Mouse (Mus musculus): ENCODE data around the gene Cntfr. TPM values are rescaled to one million over a fixed set of nuclear protein-coding genes. Genes with fewer than 3 reads are reported as not detected.

Gene Cntfr
- polyA plus RNA-seq, 1 experiment from 2014 or later = 2.8 TPM

- H3K27me3 ChIP-seq (replicated peaks; ENCODE audit: control insufficient read depth, insufficient read depth, low read length) = no peaks in the 10 kb centered on the region
- TF ChIP-seq CTCF (IDR thresholded peaks at IDR 0.05; ENCODE audit: low read depth) = no peak
- H3K36me3 ChIP-seq (ENCODE audit: control insufficient read depth, insufficient read depth) = peaks cover 7% of the 10 kb centered on the region; the same call in 1 of the 2 replicates
- peaks cover 8% of the 10 kb centered on the region; the same call in 1 of the 2 replicates for H3K4me1 ChIP-seq (replicated peaks; ENCODE audit: control insufficient read depth, insufficient read depth, low read length)
- no peak overlapping the region for H3K27ac ChIP-seq (ENCODE audit: low read depth, low read length)
- no peak for ATAC-seq
- H3K9me3 ChIP-seq (ENCODE audit: control insufficient read depth) = no peaks in the 10 kb centered on the region
- H3K4me2 ChIP-seq (replicated peaks; ENCODE audit: low read depth) = peak overlapping the region; percentile 96; the same call in 1 of the 2 replicates
- 0 out of 2 replicates have a peak overlapping the region, but pooled peaks have one; percentile 17 for H3K9ac ChIP-seq (ENCODE audit: low read depth, low read length)
- H3K4me3 ChIP-seq (ENCODE audit: low read depth, low read length) = no peak overlapping the region
- 97% methylated on average over 13 of the region's 13 CpGs for WGBS
Measured at GRCm38 (mm10) chr4:41739260-41739659, 42.4 kb upstream of the Cntfr start.

- Histone ChIP-seq H3K9me3 (ENCODE audit: control insufficient read depth) (no peaks in the 10 kb centered on the region), H3K9ac (ENCODE audit: low read depth, low read length) (no peak overlapping the region), H3K27me3 (replicated peaks; ENCODE audit: control insufficient read depth, insufficient read depth, low read length) (0 out of 2 replicates have a peak, but pooled peaks cover 2% of the 10 kb centered on the region), H3K27ac (ENCODE audit: low read depth, low read length) (peak overlapping the region; percentile 35; the same call in 1 of the 2 replicates), H3K36me3 (ENCODE audit: control insufficient read depth, insufficient read depth) (peaks cover 7% of the 10 kb centered on the region; the same call in 1 of the 2 replicates), H3K4me2 (replicated peaks; ENCODE audit: low read depth) (0 out of 2 replicates have a peak overlapping the region, but pooled peaks have one; percentile 9), H3K4me1 (replicated peaks; ENCODE audit: control insufficient read depth, insufficient read depth, low read length) (peaks cover 8% of the 10 kb centered on the region; the same call in 1 of the 2 replicates), H3K4me3 (ENCODE audit: low read depth, low read length) (no peak overlapping the region)
- 35% methylated on average over 1 of the region's 1 CpGs for WGBS
- TF ChIP-seq CTCF (IDR thresholded peaks at IDR 0.05; ENCODE audit: low read depth) = no peak
- peak; percentile 56 for ATAC-seq
Measured at GRCm38 (mm10) chr4:41738256-41738603, 41.3 kb upstream of the Cntfr start.

DNA sequence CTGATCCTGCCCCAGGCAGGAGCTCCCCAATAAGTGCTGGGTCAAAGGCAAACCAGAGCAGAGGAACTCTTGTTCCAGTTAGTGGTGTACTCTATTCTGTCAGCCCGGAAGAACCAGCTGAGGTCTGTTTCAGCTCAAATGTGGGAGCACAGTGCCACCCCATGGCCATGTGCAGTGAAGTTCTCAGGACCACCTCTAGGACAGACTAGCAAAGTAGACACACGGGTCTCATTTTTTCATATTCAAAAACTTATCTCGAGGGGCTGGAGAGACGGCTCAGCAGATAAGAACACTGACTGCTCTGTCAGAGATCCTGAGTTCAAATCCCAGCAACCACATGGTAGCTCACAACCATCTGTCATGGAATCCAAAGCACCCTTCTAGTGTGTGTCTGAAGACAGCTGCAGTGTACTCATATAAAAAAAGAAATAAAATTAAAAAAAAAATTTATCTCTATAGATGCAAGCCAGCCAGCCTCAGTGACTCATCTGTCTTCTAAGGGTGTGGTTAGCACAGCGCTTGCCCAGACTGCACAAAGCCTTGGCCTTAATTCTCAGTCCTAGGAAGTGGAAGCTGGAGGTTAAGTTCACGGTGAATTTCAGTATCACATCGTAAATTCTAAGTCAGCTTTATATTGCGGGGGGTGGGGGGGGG, 40.8 kb upstream of the Cntfr start:
- Histone ChIP-seq H3K9ac (ENCODE audit: low read depth, low read length) (no peak overlapping the region), H3K4me1 (replicated peaks; ENCODE audit: control insufficient read depth, insufficient read depth, low read length) (peaks cover 8% of the 10 kb centered on the region; the same call in 1 of the 2 replicates), H3K27ac (ENCODE audit: low read depth, low read length) (no peak overlapping the region; the same call in 1 of the 2 replicates), H3K9me3 (ENCODE audit: control insufficient read depth) (no peaks in the 10 kb centered on the region), H3K27me3 (replicated peaks; ENCODE audit: control insufficient read depth, insufficient read depth, low read length) (peaks cover 3% of the 10 kb centered on the region; the same call in 1 of the 2 replicates), H3K4me2 (replicated peaks; ENCODE audit: low read depth) (0 out of 2 replicates have a peak overlapping the region, but pooled peaks have one; percentile 9), H3K36me3 (ENCODE audit: control insufficient read depth, insufficient read depth) (peaks cover 7% of the 10 kb centered on the region; the same call in 1 of the 2 replicates), H3K4me3 (ENCODE audit: low read depth, low read length) (no peak overlapping the region)
- ATAC-seq = peak; percentile 43
- peak; percentile 90 for TF ChIP-seq CTCF (IDR thresholded peaks at IDR 0.05; ENCODE audit: low read depth)
- 19% methylated on average over 8 of the region's 8 CpGs for WGBS

GRCm38 (mm10) chr4:41731052-41731765, 34.3 kb upstream of the Cntfr start, which contains the start of gene Arid3c:
Arid3c (minus strand) TSS chr4:41731142.
- ATAC-seq = peak; percentile 51; the same call in 1 of the 2 replicates
- peak within 1 kb of the TSS; percentile 66 for H3K4me2 ChIP-seq (replicated peaks; ENCODE audit: low read depth)
- peaks cover 52% of the 10 kb centered on the region for H3K27me3 ChIP-seq (replicated peaks; ENCODE audit: control insufficient read depth, insufficient read depth, low read length)
- H3K36me3 ChIP-seq (ENCODE audit: control insufficient read depth, insufficient read depth) = no peaks in the 10 kb centered on the region
- H3K4me1 ChIP-seq (replicated peaks; ENCODE audit: control insufficient read depth, insufficient read depth, low read length) = no peaks in the 10 kb centered on the region
- WGBS = 1% methylated on average over 50 of the region's 50 CpGs
- H3K9ac ChIP-seq (ENCODE audit: low read depth, low read length) = 0 out of 2 replicates have a peak within 1 kb of the TSS, but pooled peaks have one; percentile 11
- no peak within 1 kb of the TSS for H3K27ac ChIP-seq (ENCODE audit: low read depth, low read length)
- H3K4me3 ChIP-seq (ENCODE audit: low read depth, low read length) = peak within 1 kb of the TSS; percentile 40
- no peak for TF ChIP-seq CTCF (IDR thresholded peaks at IDR 0.05; ENCODE audit: low read depth)
- no peaks in the 10 kb centered on the region for H3K9me3 ChIP-seq (ENCODE audit: control insufficient read depth)

DNA sequence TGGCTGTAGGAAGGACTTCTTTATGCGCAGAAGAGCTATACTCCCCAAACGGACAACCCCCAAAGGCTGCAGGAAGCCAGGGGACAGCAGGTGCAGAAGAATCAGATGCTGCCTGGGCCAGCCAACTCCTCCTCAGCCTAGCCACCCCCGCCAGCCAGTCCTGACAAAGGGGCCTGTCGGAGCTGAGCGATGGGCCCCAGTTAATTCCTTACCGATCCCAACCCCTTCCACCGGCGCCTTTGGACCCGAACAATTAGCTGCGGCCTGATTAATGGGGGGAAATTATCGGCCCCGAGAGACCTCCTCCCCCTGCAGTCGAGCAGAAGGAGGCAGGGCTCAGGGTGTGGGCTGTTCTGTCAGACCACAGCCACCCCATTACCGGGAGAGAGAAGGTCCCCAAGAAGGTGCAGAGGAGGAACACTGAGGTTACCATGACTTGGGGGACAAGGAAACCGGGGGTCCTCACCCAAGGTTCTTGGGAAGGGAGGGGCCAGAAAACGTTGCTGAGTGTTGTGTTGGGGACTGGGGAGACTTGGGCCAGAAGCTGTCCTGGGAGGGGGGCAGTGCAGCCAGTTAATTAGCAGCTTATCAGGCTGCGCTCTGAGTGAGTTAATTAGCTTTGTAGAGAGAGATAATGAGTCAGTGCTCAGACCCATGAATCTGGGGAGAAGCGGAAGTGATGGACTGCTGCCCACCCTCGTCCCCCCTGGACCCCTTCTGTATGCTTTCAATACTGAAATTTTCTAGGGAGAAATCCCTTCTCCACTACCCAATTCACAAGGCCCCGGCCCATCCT, 30.1 kb upstream of the Cntfr start:
- H3K27me3 ChIP-seq (replicated peaks; ENCODE audit: control insufficient read depth, insufficient read depth, low read length) = peaks cover 73% of the 10 kb centered on the region
- no peaks in the 10 kb centered on the region for H3K9me3 ChIP-seq (ENCODE audit: control insufficient read depth)

More for the DNA sequence above, 30.1 kb upstream of the Cntfr start:
- Histone ChIP-seq H3K4me3 (ENCODE audit: low read depth, low read length) (no peak overlapping the region), H3K4me1 (replicated peaks; ENCODE audit: control insufficient read depth, insufficient read depth, low read length) (no peaks in the 10 kb centered on the region), H3K9ac (ENCODE audit: low read depth, low read length) (no peak overlapping the region), H3K4me2 (replicated peaks; ENCODE audit: low read depth) (no peak overlapping the region), H3K27ac (ENCODE audit: low read depth, low read length) (no peak overlapping the region), H3K36me3 (ENCODE audit: control insufficient read depth, insufficient read depth) (no peaks in the 10 kb centered on the region)
- 19% methylated on average over 20 of the region's 20 CpGs for WGBS
- ATAC-seq = no peak
- no peak for TF ChIP-seq CTCF (IDR thresholded peaks at IDR 0.05; ENCODE audit: low read depth)

Data from intestine, postnatal 0 days (tissue).